In genomic region chr3:96557694-96558093, GRCm38 (mm10) we compare ENCODE assay signal across 8 mouse cellular contexts. TPM values are rescaled to one million over a fixed set of nuclear protein-coding genes. Genes with fewer than 3 reads are reported as not detected.
A peak's percentile ranks its signal among the peaks of the same experiment; 100 is the strongest.
DNase-seq lines count a peak whose midpoint lies in the region; ATAC-seq lines count a peak whose summit lies in the region.

Gene Txnip (plus strand): TSS chr3:96557957.

- peak within 1 kb of the TSS; percentile 73 for H3K27ac ChIP-seq in forebrain, embryonic 14.5 days (ENCODE audit: low read depth, low read length)
- peak within 1 kb of the TSS; percentile 87 for H3K27ac ChIP-seq in neural tube, embryonic 15.5 days (replicated peaks)

- peak; percentile 100 for ATAC-seq in forebrain, embryonic 14.5 days
- ATAC-seq in neural tube, embryonic 15.5 days (ENCODE audit: low FRiP score) = peak; percentile 98

- under 1% methylated on average over 26 of the region's 26 CpGs for WGBS in forebrain, embryonic 14.5 days
- WGBS in neural tube, embryonic 15.5 days = 1% methylated on average over 26 of the region's 26 CpGs

- peak within 1 kb of the TSS; percentile 66 for H3K4me3 ChIP-seq in forebrain, embryonic 14.5 days (ENCODE audit: low read depth, low read length)
- peak within 1 kb of the TSS; percentile 69 for H3K4me3 ChIP-seq in neural tube, embryonic 15.5 days (replicated peaks)

- DNase-seq in ES-CJ7 (ENCODE audit: low read depth, low spot score) = peak; percentile 99
- peak; percentile 84 for DNase-seq in cerebellum, adult 11 months
- DNase-seq in forebrain, embryonic 14.5 days (ENCODE audit: low spot score) = peak; percentile 99
- DNase-seq in heart, postnatal 14 days = peak; percentile 100
- peak; percentile 97 for DNase-seq in layer of hippocampus, adult 11-12 months (ENCODE audit: low spot score)
- peak; percentile 100 for DNase-seq in lung, adult 18-20 months
- DNase-seq in testis, postnatal 14 days (ENCODE audit: low spot score) = peak; percentile 100

- H3K4me2 ChIP-seq in forebrain, embryonic 14.5 days (ENCODE audit: low read length) = peak within 1 kb of the TSS; percentile 80
- H3K4me2 ChIP-seq in neural tube, embryonic 15.5 days = peak within 1 kb of the TSS; percentile 81

- H3K4me1 ChIP-seq in forebrain, embryonic 14.5 days (ENCODE audit: control insufficient read depth, insufficient read depth, low read length) = peaks cover 40% of the 10 kb centered on the region
- H3K4me1 ChIP-seq in neural tube, embryonic 15.5 days = peaks cover 58% of the 10 kb centered on the region

- peaks cover 22% of the 10 kb centered on the region for H3K36me3 ChIP-seq in forebrain, embryonic 14.5 days (ENCODE audit: control insufficient read depth, insufficient read depth, low read length)
- H3K36me3 ChIP-seq in neural tube, embryonic 15.5 days = peaks cover 15% of the 10 kb centered on the region

- no peaks in the 10 kb centered on the region for H3K9me3 ChIP-seq in forebrain, embryonic 14.5 days (replicated peaks; ENCODE audit: control insufficient read depth, low read length)
- no peaks in the 10 kb centered on the region for H3K9me3 ChIP-seq in neural tube, embryonic 15.5 days (replicated peaks)

- intact Hi-C loops in heart, postnatal 14 days (cut with DNase I) = loop anchor here (1.0 kb wide), 1 partner anchor 19 kb away; the partner anchor contains the start of gene Gm16253

- H3K9ac ChIP-seq in forebrain, embryonic 14.5 days (ENCODE audit: low read length) = peak within 1 kb of the TSS; percentile 75
- peak within 1 kb of the TSS; percentile 66 for H3K9ac ChIP-seq in neural tube, embryonic 15.5 days (replicated peaks)

- no peaks in the 10 kb centered on the region for H3K27me3 ChIP-seq in forebrain, embryonic 14.5 days (replicated peaks; ENCODE audit: control insufficient read depth, insufficient read depth, low read length)
- no peaks in the 10 kb centered on the region for H3K27me3 ChIP-seq in neural tube, embryonic 15.5 days (replicated peaks)

RNA-seq across cellular contexts. Expression of gene Txnip, which starts in this region (rescaled TPM):
- 60.7 and 79.0 TPM in 2 replicates for polyA plus RNA-seq in forebrain, embryonic 14.5 days (2014; fragmentation: Nextera tagmentation; extraction: Ambion mirVana)
- 100 to 1,000 TPM; 512 to 552 TPM for total RNA-seq in heart, postnatal 14 days (2021)
- 52.5 and 72.5 TPM in 2 replicates for polyA plus RNA-seq in neural tube, embryonic 15.5 days (2015; fragmentation: Nextera tagmentation; extraction: Ambion mirVana)

Comparison
In these comparisons a context has a peak if more than half of its experiments do, and no peak if none do; other contexts are left out.
1. Peak in every context shown above with its lines: DNase-seq, ATAC-seq, H3K4me3 ChIP-seq and H3K27ac ChIP-seq.